Mouse (Mus musculus) brain, adult 2 months (tissue): Measurements from ENCODE around the gene Lhx9.

Source experiments
- DNase-seq: peaks from one replicate; pipeline ENCODE4 v3.0.0; 2011; ENCODE audit warnings: low read depth, low spot score

Lhx9 gene

DNA sequence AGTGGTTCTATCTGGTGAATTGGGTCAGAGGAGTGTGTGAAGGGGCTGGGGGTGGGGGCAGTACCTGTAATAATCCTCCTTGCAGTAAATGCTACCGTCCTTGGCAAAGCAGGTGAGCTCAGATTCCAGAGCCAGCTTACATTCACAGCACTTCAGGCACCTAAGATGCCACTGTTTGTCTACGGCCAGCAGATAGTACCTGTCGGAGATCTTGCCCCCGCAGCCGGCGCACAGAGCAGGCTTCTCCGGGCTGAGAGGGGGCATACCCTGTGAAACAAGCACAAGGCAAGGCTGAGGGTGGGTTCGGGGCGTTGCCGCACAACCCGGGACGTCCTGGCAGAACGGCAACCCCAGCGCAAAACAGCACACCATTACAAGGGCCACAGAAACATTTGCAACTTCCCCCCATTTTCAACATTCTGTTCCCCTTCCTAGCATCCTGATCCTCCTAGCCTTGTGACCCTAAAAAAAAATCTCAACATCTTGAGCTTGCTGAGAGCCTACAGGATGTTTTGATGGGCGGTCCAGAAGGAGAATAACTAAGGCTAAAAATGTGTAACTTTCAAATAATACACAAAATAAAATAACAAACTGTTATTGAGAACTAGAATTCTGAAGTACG, 8.5 kb downstream of the Lhx9 start:
- no peak for DNase-seq

- no peak for DNase-seq
Observed at GRCm38 (mm10) chr1:138839291-138839690, 9.1 kb downstream of the Lhx9 start.

- no peak for DNase-seq
Observed at GRCm38 (mm10) chr1:138837786-138838743, 10.3 kb downstream of the Lhx9 start.

- peak; percentile 82 for DNase-seq
Observed at GRCm38 (mm10) chr1:138835355-138835900, 12.9 kb downstream of the Lhx9 start.

GRCm38 (mm10) chr1:138831309-138831708, 17.1 kb downstream of the Lhx9 start:
- DNase-seq = no peak

DNA sequence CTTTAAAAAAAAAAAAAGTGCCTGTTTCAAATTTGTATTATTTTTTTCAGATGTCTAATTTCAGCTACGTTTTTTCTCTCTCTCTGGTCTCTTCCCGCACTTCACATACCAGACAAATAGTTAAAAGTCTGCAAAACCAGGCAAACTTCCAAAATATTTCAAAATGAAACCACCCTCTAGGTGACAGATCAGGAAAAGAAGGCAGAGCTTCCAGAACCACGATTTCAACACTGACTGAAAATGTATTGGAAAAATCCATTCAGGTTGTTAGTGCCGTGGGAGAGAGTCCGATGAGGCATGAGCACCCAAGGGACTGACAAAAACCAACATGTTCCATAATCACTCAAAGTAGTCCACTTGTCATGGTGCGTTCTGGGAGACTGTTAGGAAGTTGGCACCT, 21.5 kb downstream of the Lhx9 start:
- no peak for DNase-seq

- DNase-seq = no peak
Observed at GRCm38 (mm10) chr1:138822985-138823322, 25.4 kb downstream of the Lhx9 start.

DNA sequence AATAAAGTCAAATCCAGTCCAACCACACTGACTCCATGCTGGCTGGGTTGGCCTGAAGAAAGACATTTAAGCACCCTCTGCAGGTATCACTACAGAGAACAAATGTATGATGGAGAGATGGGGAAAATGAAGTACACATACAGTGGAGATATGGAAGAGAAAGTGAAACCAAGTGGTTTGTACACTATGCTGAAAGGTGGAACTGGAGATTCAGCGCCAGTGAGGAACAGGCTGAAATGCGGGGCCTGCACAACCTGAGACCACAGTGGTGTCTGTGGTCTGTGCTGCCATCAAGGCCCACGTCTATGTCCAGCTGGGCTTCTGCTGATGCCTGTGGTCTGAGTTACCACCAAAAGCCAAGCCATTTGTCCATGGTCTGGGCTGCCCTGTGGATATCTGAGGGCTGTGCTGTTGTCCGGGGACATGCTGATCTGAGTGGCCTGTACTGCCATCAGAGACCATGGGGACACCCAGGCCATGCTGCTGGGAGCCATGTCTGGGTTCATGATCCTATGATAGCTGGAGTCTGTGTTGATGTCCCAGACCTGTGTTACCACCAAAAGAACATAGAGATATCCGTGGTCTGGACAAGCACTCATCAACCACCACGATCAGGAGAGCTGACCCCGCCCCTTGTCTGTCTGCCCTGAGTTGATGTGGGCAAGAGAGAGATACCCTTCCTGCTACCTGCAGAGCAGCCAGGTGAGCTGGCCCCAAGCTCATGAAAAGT, 26.0 kb downstream of the Lhx9 start:
- DNase-seq = no peak

DNA sequence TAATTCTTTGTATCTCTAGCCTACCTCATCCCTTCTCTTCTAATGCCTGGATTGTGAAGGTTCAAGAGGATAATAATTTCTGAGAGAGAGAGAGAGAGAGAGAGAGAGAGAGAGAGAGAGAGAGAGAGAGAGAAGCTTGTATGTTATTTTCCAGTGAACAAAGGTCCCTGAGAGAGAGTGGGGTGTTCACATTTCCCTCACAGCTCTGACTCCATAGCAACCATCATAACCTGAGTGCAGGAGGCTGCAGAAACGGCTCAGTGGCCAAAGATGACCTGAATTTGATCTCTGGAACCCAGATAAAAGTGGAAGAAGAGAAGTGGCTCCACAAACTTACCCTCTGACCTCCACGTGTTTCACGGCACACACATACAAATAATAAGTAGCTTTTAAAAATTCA, 46.6 kb downstream of the Lhx9 start:
- peak; percentile 2 for DNase-seq

GRCm38 (mm10) chr1:138801296-138801695, 47.1 kb downstream of the Lhx9 start:
- DNase-seq = peak; percentile 7

GRCm38 (mm10) chr1:138799692-138800314, 48.6 kb downstream of the Lhx9 start:
- DNase-seq = no peak

GRCm38 (mm10) chr1:138798110-138798509, 50.3 kb downstream of the Lhx9 start:
- DNase-seq = no peak

DNA sequence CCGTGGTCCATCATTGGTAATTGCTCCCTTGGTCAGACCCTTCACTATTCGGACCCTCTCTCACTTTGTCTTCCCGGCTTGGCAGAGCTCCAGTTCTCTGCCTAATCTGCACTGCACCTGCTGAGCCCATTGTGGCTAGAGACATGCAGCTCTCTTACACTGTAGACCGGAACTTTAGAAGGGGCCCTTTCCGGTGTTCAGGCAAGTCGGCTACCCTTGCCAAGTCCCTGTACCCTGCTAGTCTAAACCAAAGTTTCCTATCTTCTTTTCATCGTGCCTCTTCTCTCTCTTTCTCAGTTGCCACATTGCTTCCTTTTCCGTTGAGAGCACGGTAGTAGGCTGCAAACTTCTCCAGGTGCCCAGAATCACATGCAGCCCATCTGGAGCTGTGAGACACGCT, 62.5 kb downstream of the Lhx9 start:
- no peak for DNase-seq

DNA sequence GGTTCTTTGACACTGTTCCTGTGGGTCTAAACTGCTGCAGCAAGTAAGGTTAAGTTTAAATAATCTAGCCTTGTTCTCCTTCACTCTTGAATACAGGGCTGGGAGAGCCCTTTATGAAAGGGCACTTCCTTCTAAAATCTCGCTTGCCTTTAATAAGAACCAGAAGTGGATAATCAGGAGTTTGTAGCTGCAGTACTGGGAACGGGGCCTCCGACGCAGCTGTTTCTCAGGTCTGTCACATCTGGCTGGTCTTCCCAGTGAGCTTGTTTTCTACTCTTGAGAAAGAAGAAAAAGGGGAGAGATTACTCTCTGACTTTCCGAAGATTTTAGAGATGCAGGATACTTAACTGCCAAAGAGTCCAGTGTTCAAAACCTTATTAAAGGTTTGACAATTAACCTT, 64.4 kb downstream of the Lhx9 start:
- no peak for DNase-seq
